Mouse (Mus musculus) urinary bladder, postnatal 4 days (tissue): ENCODE data around the gene Uck1.

Experiments
- DNase-seq, 2 experiments: peaks; one replicate each; pipeline ENCODE4 v3.0.0; 2021 to 2022; ENCODE audit warnings: low spot score in 2 of 2

Uck1 gene

GRCm38 (mm10) chr2:32219501-32219900, 40.5 kb downstream of the Uck1 start:
- DNase-seq: no peak

DNA sequence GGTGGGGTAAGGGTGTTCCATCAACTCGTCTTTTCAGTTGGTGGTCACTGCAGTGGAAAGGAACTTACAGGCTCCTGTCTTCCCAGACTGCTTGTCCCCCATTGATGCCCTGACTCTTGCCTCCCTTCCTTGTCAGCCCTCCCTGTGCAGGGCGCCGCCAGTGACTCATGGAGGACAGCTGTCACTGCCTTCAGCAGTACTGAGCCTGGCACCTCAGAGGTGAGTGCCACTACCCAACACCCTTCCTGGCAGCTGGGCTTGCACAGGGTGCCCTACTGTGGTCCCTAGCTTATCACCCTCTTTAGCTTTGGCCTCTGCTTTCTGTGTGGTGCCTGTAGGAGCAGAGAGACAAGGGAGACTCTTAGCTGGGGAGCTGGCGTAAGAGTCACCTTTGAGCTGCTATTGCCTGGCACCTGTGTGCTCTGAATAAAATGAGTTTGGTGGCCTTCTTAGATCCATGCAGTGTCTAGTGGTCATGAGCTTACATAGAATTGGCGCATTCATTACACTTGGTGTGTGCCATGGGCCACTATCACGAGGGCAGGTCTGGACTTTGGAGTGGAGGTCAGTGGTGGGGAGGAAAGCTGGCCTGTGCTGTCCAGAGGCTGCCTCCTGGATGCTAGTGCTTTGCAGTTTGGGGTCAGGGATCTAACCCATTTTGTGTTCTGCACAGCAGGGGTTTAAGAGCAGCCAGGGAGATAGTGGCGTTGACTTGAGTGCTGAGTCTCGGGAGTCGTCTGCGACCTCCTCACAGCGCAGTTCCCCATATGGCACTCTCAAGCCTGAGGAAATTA, 41.2 kb downstream of the Uck1 start:
- DNase-seq: no peak

- no peak for DNase-seq
Observed at GRCm38 (mm10) chr2:32218113-32218512, 41.8 kb downstream of the Uck1 start.

GRCm38 (mm10) chr2:32217656-32218055, 42.3 kb downstream of the Uck1 start:
- no peak for DNase-seq

GRCm38 (mm10) chr2:32216506-32216905, 43.5 kb downstream of the Uck1 start:
- no peak for DNase-seq

GRCm38 (mm10) chr2:32215576-32215975, 44.4 kb downstream of the Uck1 start:
- no peak for DNase-seq

DNA sequence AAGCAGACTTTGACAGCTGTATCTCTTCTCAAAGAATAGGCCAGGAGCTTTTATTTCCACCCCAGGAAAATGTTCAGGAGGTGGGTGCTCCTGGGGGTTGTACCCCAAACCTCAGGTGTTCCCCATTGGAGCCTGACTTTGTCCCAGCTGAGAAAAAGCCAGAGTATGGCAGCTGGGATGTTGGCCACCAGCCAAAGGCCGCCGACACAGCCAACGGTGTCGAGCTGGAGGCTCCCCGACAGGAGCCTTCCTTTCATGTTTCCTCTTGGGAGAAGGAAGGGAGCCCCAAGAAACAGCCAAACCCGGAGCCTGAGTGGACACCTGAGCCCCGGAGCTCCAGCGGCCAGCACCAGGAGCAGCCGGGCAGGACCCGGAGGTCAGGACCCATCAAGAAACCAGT, 47.0 kb downstream of the Uck1 start:
- no peak for DNase-seq

DNA sequence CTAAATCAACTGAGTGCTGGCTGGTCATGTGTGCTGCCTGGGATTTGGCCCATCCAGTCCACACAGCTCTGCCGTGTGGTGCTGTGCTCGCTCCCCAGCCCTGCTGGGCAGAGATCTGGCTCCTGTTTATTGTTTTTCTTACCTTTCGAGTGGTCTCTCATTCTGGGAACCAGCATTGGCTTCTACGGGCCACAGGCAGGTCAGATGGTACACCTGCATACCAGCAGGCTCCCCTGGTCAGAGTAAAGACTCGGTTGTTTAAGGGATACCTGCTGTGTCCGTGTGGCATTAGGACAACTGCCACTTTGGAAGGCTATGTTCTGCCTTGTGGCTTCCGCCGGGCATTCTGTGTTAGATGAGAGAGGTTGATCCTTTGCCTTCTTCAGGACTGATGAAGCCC, 48.3 kb downstream of the Uck1 start:
- DNase-seq: no peak

- no peak for DNase-seq
Observed at GRCm38 (mm10) chr2:32207682-32208081, 52.3 kb downstream of the Uck1 start.
